Mouse (Mus musculus) embryonic fibroblast, embryonic 13.5 days (primary cell): ENCODE results near the gene Hmcn1.

ENCODE experiments used
- CTCF ChIP-seq: IDR thresholded peaks from 2 replicates; pipeline ENCODE4 v1.5.1; 2011; ENCODE audit warnings: mild to moderate bottlenecking, control low read depth, low read length, moderate library complexity, borderline replicate concordance; ENCODE audit not compliant: insufficient read depth
- POLR2A ChIP-seq: IDR thresholded peaks from 2 replicates; pipeline ENCODE4 v1.6.1; 2011; ENCODE audit warnings: low read depth, mild to moderate bottlenecking, control low read depth, low read length, moderate library complexity

DNA sequence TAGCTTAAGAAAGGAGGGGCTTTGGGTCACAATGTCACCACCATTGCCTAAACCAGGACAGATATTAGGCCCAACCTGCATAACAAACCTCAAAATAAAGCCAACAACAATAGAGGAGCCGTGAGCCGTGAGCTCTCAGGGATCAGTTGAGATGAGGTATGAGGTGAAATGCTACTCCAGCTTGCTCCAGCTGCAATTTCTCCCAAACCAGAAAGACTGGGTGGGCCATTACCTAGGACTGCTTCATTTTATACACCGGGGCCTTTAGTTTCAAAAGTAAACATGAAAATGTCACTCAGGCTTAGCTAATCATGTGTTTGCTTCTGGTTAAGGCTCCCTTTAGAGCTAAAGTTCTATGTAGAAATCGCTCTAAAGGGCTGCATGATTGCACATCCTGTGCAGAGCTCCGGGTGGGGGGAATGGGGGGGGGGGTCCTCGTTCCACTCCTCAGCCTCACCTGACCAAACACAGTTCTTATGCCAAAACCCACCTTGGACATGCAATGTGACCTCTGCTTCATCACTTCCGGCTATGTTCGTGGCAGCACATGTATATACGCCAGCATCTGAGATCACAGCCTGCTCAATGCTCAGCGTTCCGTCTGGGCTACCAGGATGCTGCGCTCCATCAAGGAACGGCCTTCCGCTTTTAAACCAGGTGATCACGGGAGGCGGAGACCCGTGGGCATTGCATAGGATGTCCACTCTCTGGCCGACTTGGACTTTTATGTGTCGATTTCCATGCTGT, 250.0 kb downstream of the Hmcn1 start:
- TF ChIP-seq CTCF (no peak), POLR2A (no peak)
